Mouse (Mus musculus) G1E (cell line): ENCODE measurements around the gene Cwf19l1. TPM values are rescaled to one million over a fixed set of nuclear protein-coding genes. Genes with fewer than 3 reads are reported as not detected.

Source experiments
- ATAC-seq: 2 replicates; pipeline ENCODE4 v1.8.0; 2016; ENCODE audit warnings: mild to moderate bottlenecking; ENCODE audit not compliant: insufficient number of reproducible peaks, poor library complexity, low FRiP score, severe bottlenecking; ENCODE audit errors: extremely low read depth
- DNase-seq: peaks from one replicate; pipeline ENCODE4 v3.0.0; 2012; ENCODE audit warnings: low spot score
- H3K27me3 ChIP-seq: 2 replicates; pipeline ENCODE4 v1.6.1; 2012; ENCODE audit warnings: mild to moderate bottlenecking, low read length, inconsistent platforms; ENCODE audit not compliant: insufficient read depth
- H3K36me3 ChIP-seq: replicated peaks from 2 replicates; pipeline ENCODE3; 2012; ENCODE audit warnings: mild to moderate bottlenecking, inconsistent platforms
- H3K4me1 ChIP-seq: 2 replicates; pipeline ENCODE4 v1.6.1; 2012; ENCODE audit warnings: low read depth, low read length, inconsistent platforms, mixed read lengths; ENCODE audit not compliant: insufficient read depth
- H3K4me3 ChIP-seq: 2 replicates; pipeline ENCODE4 v1.5.1; 2012; ENCODE audit warnings: low read depth, mild to moderate bottlenecking, inconsistent platforms, low read length, moderate library complexity, mixed read lengths
- H3K9me3 ChIP-seq: replicated peaks from 2 replicates; pipeline ENCODE4 v1.6.1; 2012; ENCODE audit warnings: inconsistent platforms
- CTCF ChIP-seq: IDR thresholded peaks from 2 replicates; pipeline ENCODE4 v1.5.1; 2012; ENCODE audit warnings: low read depth, low read length, inconsistent platforms, mixed read lengths
- GATA1 ChIP-seq: IDR thresholded peaks from 2 replicates; pipeline ENCODE4 v1.6.1; 2012; ENCODE audit warnings: borderline replicate concordance, low read length, inconsistent platforms, mixed read lengths
- GATA2 ChIP-seq: IDR thresholded peaks from 2 replicates; pipeline ENCODE4 v1.6.1; 2012; ENCODE audit warnings: low read depth, low read length, inconsistent platforms, borderline replicate concordance
- POLR2AphosphoS5 ChIP-seq: IDR thresholded peaks from 2 replicates; pipeline ENCODE4 v1.6.1; 2012; ENCODE audit warnings: low read depth, low read length, inconsistent platforms; ENCODE audit not compliant: insufficient replicate concordance
- TAL1 ChIP-seq: conservative IDR thresholded peaks from 2 replicates; pipeline ENCODE4 v1.6.1; 2012; ENCODE audit warnings: low read depth, low read length, inconsistent platforms, mixed read lengths
- polyA plus RNA-seq: library from polyadenylated mRNA; stranded (reverse); fragments of >175 nt; gene quantifications from 2 replicates; pipeline ENCODE4 v1.2.3, GENCODE M21; 2012
- total RNA-seq, 2 experiments: library from RNA; stranded (forward) in 1 of 2; stranded (reverse) in 1 of 2; fragments of 200-1000 nt in 1 of 2; fragments of >200 nt in 1 of 2; fragmentation: Nextera tagmentation in 1 of 2; gene quantifications; 2 replicates each; pipeline ENCODE4 v1.2.3; 2014 to 2017

Cwf19l1 gene
- 23.0 and 35.2 TPM in 2 replicates for total RNA-seq (2014; fragmentation: Nextera tagmentation)
- total RNA-seq (2017): 24.5 and 35.3 TPM in 2 replicates
- 5.4 and 7.4 TPM in 2 replicates for polyA plus RNA-seq

- ATAC-seq: peak; percentile 40; the same call in 1 of the 2 replicates
These were observed at the start of gene Cwf19l1 for GRCm38 (mm10) chr19:44135072-44135959. Gene Cwf19l1 (minus strand): TSS chr19:44135876.

GRCm38 (mm10) chr19:44183968-44184367, 48.3 kb upstream of the Cwf19l1 start:
- H3K36me3 ChIP-seq: no peaks in the 10 kb centered on the region
- peaks cover 19% of the 10 kb centered on the region for H3K4me1 ChIP-seq
- H3K27me3 ChIP-seq: peaks cover 19% of the 10 kb centered on the region; the same call in 1 of the 2 replicates
- no peak for TF ChIP-seq GATA1
- no peak for TF ChIP-seq POLR2AphosphoS5
- no peak for TF ChIP-seq TAL1
- TF ChIP-seq GATA2: no peak
- TF ChIP-seq CTCF: no peak
- no peaks in the 10 kb centered on the region for H3K9me3 ChIP-seq
- DNase-seq (no peak), ATAC-seq (no peak)
- H3K4me3 ChIP-seq: no peak overlapping the region

More at GRCm38 (mm10) chr19:44135072-44135959, at the start of gene Cwf19l1:
- H3K27me3 ChIP-seq: no peaks in the 10 kb centered on the region
- H3K4me1 ChIP-seq: peaks cover 26% of the 10 kb centered on the region
- peak; percentile 60 for DNase-seq
- no peak for TF ChIP-seq GATA1
- TF ChIP-seq POLR2AphosphoS5: no peak
- TF ChIP-seq GATA2: no peak
- no peak for TF ChIP-seq CTCF
- no peak for TF ChIP-seq TAL1
- H3K9me3 ChIP-seq: no peaks in the 10 kb centered on the region
- H3K36me3 ChIP-seq: peaks cover 63% of the 10 kb centered on the region
- H3K4me3 ChIP-seq: peak within 1 kb of the TSS; percentile 71

- DNase-seq (no peak), ATAC-seq (no peak)
- H3K27me3 ChIP-seq: peaks cover 14% of the 10 kb centered on the region
- H3K9me3 ChIP-seq: 0 out of 2 replicates have a peak, but pooled peaks cover 3% of the 10 kb centered on the region
- peaks cover 19% of the 10 kb centered on the region for H3K4me1 ChIP-seq
- TF ChIP-seq GATA1: no peak
- TF ChIP-seq CTCF: no peak
- TF ChIP-seq POLR2AphosphoS5: no peak
- TF ChIP-seq TAL1: no peak
- no peak for TF ChIP-seq GATA2
- H3K36me3 ChIP-seq: no peaks in the 10 kb centered on the region
- H3K4me3 ChIP-seq: no peak overlapping the region
These were observed 44.8 kb upstream of the Cwf19l1 start for GRCm38 (mm10) chr19:44180502-44180901.

- ATAC-seq: no peak
- no peak for DNase-seq
- H3K4me3 ChIP-seq: no peak overlapping the region
- H3K9me3 ChIP-seq: 0 out of 2 replicates have a peak, but pooled peaks cover 3% of the 10 kb centered on the region
- TF ChIP-seq CTCF (no peak), GATA2 (no peak)
- peaks cover 2% of the 10 kb centered on the region; the same call in 1 of the 2 replicates for H3K4me1 ChIP-seq
- H3K36me3 ChIP-seq: no peaks in the 10 kb centered on the region
- H3K27me3 ChIP-seq: peaks cover 9% of the 10 kb centered on the region
These were observed 41.1 kb upstream of the Cwf19l1 start for GRCm38 (mm10) chr19:44176741-44177140.

- no peak for ATAC-seq
- peaks cover 2% of the 10 kb centered on the region; the same call in 1 of the 2 replicates for H3K4me1 ChIP-seq
- no peak overlapping the region for H3K4me3 ChIP-seq
- DNase-seq: no peak
- TF ChIP-seq TAL1: no peak
- TF ChIP-seq GATA1: no peak
- no peak for TF ChIP-seq GATA2
- H3K27me3 ChIP-seq: peaks cover 11% of the 10 kb centered on the region
- no peaks in the 10 kb centered on the region for H3K36me3 ChIP-seq
- 0 out of 2 replicates have a peak, but pooled peaks cover 3% of the 10 kb centered on the region for H3K9me3 ChIP-seq
These were observed 39.2 kb upstream of the Cwf19l1 start for GRCm38 (mm10) chr19:44174835-44175234.

- peak; percentile 32 for DNase-seq
- H3K4me1 ChIP-seq: no peaks in the 10 kb centered on the region
- no peaks in the 10 kb centered on the region for H3K9me3 ChIP-seq
- TF ChIP-seq CTCF: peak; percentile 60
- TF ChIP-seq POLR2AphosphoS5: no peak
- peaks cover 18% of the 10 kb centered on the region for H3K27me3 ChIP-seq
- no peaks in the 10 kb centered on the region for H3K36me3 ChIP-seq
- H3K4me3 ChIP-seq: no peak overlapping the region
- no peak for ATAC-seq
These were observed 25.8 kb upstream of the Cwf19l1 start for GRCm38 (mm10) chr19:44161515-44161914.
